Mouse (Mus musculus): ENCODE data around the gene Mxd4.

DNA sequence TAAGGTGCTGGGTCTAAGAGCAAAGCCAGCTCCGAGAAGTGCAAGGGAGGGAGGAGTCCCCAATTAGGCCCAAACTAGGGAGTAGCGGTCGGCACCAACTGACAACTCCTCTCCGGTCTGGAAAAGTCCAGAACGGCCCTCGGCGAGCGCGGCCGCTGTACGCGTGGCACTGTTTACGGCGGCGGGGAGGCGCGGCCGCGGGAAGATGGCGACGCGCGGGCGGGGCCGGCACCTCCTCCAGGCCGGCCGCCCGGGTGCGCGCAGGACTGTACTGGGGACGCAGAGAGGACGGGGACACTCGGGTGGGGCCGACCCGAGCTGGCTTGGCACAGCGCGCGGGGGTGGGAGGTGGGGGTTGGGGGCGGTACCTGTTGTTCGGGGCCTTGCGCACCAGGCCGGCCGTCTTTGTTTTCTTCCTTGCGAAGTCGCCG is 544 bp downstream of the Mxd4 start:
- TF ChIP-seq ZNF384 (IDR thresholded peaks at IDR 0.05; ENCODE audit: low read depth, low read length), result no peak
- no peak for TF ChIP-seq CHD2 (IDR thresholded peaks at IDR 0.05; ENCODE audit: low read depth, low read length)
- no peak for TF ChIP-seq ZC3H11A (IDR thresholded peaks at IDR 0.05; ENCODE audit: borderline replicate concordance, low read depth, low read length)
- TF ChIP-seq HCFC1 (IDR thresholded peaks at IDR 0.05; ENCODE audit: borderline replicate concordance, insufficient read depth, low read length), result no peak
- TF ChIP-seq MAFK (IDR thresholded peaks at IDR 0.05; ENCODE audit: insufficient read depth, low read depth, low read length), result no peak

Data from ES-E14 (cell line).